ENCODE assay signal across 1 mouse cellular context in the genomic region with DNA sequence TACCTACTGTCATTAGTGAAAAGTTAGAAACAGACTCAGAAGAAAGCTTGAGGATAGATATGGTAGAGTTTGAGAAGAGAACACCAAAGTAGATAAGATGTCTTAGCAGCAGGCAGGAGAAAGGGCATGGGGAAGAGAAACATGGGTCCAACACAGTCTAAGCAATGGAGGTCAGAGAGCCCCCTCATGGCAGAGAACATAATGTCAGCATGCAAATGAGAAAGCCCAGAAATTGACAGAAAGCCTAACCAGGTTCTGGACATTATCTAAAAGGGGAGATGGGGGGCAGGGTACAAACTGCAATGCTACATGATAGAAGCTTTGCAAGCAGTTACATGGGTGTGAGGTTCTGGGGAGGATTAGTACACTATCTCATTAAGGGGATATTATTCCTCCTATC.
TF ChIP-seq lines count a peak whose summit lies in the region.

No protein-coding gene starts in this region.

TF ChIP-seq in CH12.LX, 34 proteins besides CTCF, POLR2A, EP300 and RAD21 (continued from another document):
- TF ChIP-seq MYC (IDR thresholded peaks at IDR 0.05; ENCODE audit: low read depth, low read length) (0 out of 2 replicates have a peak, but pooled peaks have one; percentile 16), USF1 (IDR thresholded peaks at IDR 0.05; ENCODE audit: low read depth, low read length) (no peak), TBP (conservative IDR thresholded peaks at IDR 0.05; ENCODE audit: low read depth, low read length) (no peak), JUND (conservative IDR thresholded peaks at IDR 0.05; ENCODE audit: low read depth, low read length) (no peak), ETS1 (conservative IDR thresholded peaks at IDR 0.05; ENCODE audit: low read depth, low read length) (no peak)
